Mouse (Mus musculus): ENCODE data around the gene Myo15. TPM values are rescaled to one million over a fixed set of nuclear protein-coding genes. Genes with fewer than 3 reads are reported as not detected.
"Not testable (repeated sequence)": the region's sequence is repeated elsewhere in the genome, so short reads cannot be mapped to it uniquely, and the experiment has no call there.

The Myo15 gene
- total RNA-seq (2021): under 1 TPM; 0.05 to 0.09 TPM

GRCm38 (mm10) chr11:60469039-60469438 lies at the start of gene Myo15:
Myo15 (plus strand) TSS chr11:60469339.
- DNase-seq (ENCODE audit: extremely low spot score in 1 of 2, low spot score in 1 of 2): no peak

- DNase-seq (ENCODE audit: extremely low spot score in 1 of 2, low spot score in 1 of 2): no peak
Observed at GRCm38 (mm10) chr11:60422046-60422668, 47.0 kb upstream of the Myo15 start.

- DNase-seq (ENCODE audit: extremely low spot score in 1 of 2, low spot score in 1 of 2): no peak
Observed at GRCm38 (mm10) chr11:60423006-60423405, 46.1 kb upstream of the Myo15 start.

DNA sequence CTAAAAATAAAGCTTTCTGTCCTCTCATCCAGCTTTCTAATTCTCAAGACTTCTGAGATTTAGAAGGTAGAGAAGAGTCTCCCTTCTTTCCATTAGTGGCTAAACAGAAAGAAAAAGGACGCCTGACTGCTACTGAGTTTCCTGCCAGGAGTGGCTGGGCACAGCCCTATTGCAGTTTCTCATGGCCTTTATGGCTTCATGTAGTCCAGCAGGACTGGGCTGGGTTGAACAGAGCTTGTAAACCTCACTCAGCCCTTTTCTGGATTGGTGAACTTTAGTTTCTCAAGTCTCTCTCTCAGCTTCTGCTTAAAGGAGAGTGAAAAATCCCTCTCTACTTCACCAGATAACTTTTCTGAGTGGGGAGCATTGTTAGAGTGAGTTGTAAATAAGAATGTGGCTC lies 42.7 kb upstream of the Myo15 start:
- no peak for DNase-seq (ENCODE audit: extremely low spot score in 1 of 2, low spot score in 1 of 2)

- DNase-seq (ENCODE audit: extremely low spot score in 1 of 2, low spot score in 1 of 2): no peak
Observed at GRCm38 (mm10) chr11:60427628-60428027, 41.5 kb upstream of the Myo15 start.

DNA sequence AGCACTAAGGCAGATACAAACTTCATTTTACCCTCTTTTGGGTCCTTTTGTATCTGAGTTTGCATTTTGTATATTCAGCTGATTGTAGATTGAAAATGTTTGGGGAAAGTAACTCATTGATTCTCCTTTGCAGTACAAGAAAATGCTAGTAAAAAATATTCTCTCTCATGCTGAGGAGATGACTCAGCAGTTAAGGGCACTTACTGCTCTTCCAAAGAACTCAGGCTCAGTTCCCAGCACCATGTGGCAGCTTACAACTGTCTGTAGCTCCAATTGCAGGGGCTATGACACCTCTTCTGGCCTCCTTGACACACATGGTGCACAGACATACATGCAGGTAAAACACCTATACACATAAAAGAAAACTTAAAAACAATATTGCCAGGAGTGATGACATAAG lies 35.6 kb upstream of the Myo15 start:
- DNase-seq (ENCODE audit: extremely low spot score in 1 of 2, low spot score in 1 of 2): no peak

GRCm38 (mm10) chr11:60435133-60435532 lies 34.0 kb upstream of the Myo15 start:
- DNase-seq (ENCODE audit: extremely low spot score in 1 of 2, low spot score in 1 of 2): no peak

GRCm38 (mm10) chr11:60436618-60437017 lies 32.5 kb upstream of the Myo15 start:
- no peak for DNase-seq (ENCODE audit: extremely low spot score in 1 of 2, low spot score in 1 of 2)

- DNase-seq (ENCODE audit: extremely low spot score in 1 of 2, low spot score in 1 of 2): not testable (repeated sequence)
Observed at GRCm38 (mm10) chr11:60439621-60440020, 29.5 kb upstream of the Myo15 start.

DNA sequence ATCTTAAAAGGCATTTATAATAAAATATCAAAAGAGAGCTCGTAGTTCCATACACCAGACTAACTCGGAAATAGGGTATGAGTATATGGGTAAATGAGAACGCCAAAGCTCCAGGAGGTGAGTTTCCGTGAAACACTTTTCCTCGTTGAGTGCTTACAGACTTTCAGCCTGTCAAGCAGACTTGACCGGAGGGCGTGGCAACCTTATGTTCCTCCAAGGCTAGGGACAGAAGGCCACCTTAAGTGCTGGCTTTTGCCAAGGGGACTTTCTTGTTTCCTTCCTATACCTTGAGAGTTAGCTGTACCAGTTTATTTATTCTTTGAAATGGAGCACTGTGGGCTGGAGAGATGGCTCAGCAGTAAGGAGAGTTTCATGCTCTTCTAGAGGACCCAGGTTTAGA lies 29.0 kb upstream of the Myo15 start:
- no peak for DNase-seq (ENCODE audit: extremely low spot score in 1 of 2, low spot score in 1 of 2)

DNA sequence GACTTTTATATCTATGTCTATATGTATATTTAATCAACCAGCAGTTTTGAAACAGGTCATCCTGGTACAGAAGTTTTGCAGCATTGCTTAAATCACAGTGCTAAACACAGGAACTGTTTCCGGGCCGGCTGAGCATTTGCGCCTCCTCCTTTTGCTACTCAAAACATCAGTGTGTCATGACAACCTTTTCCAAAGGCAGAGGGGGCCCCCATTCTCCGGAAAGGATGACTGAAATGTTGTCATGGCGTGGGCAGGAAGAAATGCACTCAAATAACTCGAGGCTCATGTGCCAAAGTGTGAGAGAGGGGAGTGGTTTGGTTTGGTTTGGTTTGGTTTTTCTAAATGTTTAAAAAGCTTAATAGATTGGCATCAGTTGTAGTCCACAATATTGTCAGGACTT lies 26.2 kb upstream of the Myo15 start:
- no peak for DNase-seq (ENCODE audit: extremely low spot score in 1 of 2, low spot score in 1 of 2)

DNA sequence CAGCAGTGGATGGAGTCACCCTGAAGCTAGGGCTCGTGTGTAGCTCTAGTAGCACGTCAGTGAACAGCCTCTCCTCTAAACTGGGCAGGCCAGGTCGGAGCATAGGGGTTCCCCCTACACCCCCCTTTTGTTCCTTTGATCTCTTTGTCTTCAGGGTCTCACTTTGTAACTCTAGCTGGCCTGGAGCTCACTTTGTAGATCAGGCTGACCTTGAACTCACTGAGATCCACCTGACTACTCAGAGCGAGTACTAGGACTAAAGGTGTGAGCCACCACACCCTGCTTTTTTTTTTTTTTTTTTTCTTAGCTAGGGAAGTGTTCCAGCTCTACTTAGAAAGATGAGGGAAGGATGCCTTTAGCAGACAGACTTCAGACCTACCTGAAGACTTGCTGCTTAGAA lies 25.1 kb upstream of the Myo15 start:
- DNase-seq (ENCODE audit: extremely low spot score in 1 of 2, low spot score in 1 of 2): no peak

DNA sequence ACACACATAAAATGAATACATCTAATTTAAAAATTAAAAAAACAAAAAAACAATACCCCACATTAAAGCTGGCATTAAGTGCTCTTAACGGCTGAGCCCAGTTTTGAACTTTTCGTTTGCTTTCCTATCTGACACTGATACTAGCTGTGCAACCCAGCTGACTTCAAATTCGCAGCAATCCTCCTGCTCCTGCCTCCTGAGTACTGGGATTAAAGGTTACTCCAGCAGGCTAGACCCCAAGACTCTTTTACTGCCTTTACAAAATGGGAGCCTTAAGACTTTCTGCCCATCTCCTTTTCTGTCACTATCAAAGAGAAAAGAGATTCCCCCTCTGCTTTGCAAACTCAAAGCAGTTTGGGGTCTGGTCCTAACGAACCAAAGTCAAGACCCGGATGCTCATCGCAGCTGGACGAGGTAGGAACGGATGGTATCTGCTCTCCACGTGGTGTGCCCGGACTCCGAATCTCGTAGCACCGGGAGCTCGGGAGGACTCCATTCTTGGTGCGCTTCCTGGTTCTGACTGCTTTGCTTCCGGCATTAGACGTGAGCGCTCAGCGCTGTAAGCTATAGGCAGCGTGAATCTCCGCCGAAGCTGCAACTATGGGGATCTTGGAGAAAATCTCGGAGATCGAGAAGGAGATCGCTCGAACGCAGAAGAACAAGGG lies 14.9 kb upstream of the Myo15 start, which contains the start of gene Drg2:
Gene Drg2, plus strand, starts transcription at position 512 of the 665 bp plus-strand sequence.
- peak; percentile 85 to 90 for DNase-seq (ENCODE audit: extremely low spot score in 1 of 2, low spot score in 1 of 2)

DNA sequence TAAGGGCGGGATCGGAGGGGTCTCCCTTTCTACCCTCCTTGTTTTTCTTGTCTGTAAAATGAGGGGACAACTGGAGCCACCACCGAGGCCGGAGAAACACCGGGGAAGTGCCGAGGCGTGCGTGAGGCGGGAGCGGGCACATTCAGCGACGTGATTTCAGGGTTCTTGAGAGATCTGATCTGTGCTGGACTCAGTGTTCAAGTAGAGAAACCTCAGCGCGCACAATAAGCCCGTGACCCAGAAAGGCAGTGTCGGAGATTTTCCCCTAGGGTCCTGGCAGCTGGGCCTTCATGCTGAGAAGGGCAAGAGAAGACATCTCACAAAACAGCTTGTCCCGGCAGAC lies 14.4 kb upstream of the Myo15 start:
- no peak for DNase-seq (ENCODE audit: extremely low spot score in 1 of 2, low spot score in 1 of 2)

GRCm38 (mm10) chr11:60457973-60458372 lies 11.2 kb upstream of the Myo15 start:
- DNase-seq (ENCODE audit: extremely low spot score in 1 of 2, low spot score in 1 of 2): no peak

DNA sequence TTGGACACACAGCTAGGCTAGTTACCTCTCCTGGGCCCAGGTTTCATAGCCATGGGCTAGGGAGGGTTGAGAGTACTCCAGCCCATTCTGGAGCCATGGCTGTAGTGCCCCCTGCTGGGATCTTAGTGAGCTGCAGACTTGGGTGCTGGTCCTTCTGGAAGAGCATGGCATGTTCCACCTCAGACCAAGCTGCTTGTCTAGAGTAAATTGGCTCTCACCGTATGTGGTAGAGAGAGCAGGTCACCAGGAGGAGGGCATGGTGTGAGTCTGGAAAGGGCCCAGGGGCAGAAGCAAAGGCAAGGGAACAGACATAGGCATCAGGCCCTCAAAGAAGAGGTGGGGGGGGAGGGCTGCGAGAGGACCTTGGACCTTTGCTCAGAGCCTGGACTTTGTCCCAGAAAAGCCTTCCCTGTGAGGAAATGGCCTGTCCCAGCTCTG lies 3.2 kb upstream of the Myo15 start:
- peak in 1 of 2 experiments; percentile 41 for DNase-seq (ENCODE audit: extremely low spot score in 1 of 2, low spot score in 1 of 2)

- no peak for DNase-seq (ENCODE audit: extremely low spot score in 1 of 2, low spot score in 1 of 2)
Observed at GRCm38 (mm10) chr11:60470743-60471142, 1.6 kb downstream of the Myo15 start.

- no peak for DNase-seq (ENCODE audit: extremely low spot score in 1 of 2, low spot score in 1 of 2)
Observed at GRCm38 (mm10) chr11:60474534-60474933, 5.4 kb downstream of the Myo15 start.

- DNase-seq (ENCODE audit: extremely low spot score in 1 of 2, low spot score in 1 of 2): no peak
Observed at GRCm38 (mm10) chr11:60475668-60476362, 6.7 kb downstream of the Myo15 start.

- no peak for DNase-seq (ENCODE audit: extremely low spot score in 1 of 2, low spot score in 1 of 2)
Observed at GRCm38 (mm10) chr11:60478121-60478520, 9.0 kb downstream of the Myo15 start.

- no peak for DNase-seq (ENCODE audit: extremely low spot score in 1 of 2, low spot score in 1 of 2)
Observed at GRCm38 (mm10) chr11:60486267-60486666, 17.1 kb downstream of the Myo15 start.

GRCm38 (mm10) chr11:60492726-60493125 lies 23.6 kb downstream of the Myo15 start:
- no peak for DNase-seq (ENCODE audit: extremely low spot score in 1 of 2, low spot score in 1 of 2)
